Mouse (Mus musculus): Measurements from ENCODE around the gene Tyrp1.

Tyrp1 gene

DNA sequence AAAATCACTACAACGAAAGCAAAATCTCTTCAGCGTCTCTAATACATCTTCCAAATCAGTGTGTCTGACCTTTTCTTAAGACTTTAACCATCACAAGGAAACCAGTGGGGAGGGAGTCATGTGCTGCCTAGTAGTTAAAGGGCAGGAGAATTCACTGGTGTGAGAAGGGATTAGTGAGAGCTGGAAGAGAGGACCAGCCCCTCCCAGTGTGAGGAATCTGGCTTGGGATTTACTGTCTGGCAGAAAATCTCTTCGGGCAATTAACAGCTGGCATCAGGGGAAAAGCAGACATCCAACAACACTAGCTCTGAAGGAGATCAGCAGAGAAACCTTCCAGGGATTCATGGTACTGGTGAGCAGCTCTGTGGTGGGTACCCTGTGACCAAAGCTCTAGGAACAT lies at the start of gene Tyrp1:
Gene Tyrp1 (plus strand): TSS at position 74 of the 400 bp plus-strand sequence.
- DNase-seq (ENCODE audit: low spot score), result peak; percentile 39

DNA sequence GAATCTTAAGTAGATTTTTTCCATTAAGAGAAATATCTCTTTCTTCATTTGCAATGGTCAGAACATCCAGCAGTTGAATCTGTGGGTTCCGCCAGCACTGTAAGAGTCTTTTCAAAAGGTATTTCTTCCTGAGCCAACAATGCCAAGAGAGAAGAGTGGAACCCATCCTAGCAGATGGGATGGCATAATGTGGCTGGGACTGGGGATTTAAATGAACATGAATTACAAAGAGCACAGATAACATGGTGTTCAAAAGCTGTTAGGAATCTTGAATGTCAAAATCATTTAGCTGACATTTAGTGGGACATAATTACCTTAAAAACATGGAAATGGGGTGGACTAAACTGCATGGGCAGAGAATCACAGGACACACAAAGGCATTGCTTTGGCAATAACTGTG lies 45.6 kb upstream of the Tyrp1 start:
- DNase-seq (ENCODE audit: low spot score), result no peak

DNA sequence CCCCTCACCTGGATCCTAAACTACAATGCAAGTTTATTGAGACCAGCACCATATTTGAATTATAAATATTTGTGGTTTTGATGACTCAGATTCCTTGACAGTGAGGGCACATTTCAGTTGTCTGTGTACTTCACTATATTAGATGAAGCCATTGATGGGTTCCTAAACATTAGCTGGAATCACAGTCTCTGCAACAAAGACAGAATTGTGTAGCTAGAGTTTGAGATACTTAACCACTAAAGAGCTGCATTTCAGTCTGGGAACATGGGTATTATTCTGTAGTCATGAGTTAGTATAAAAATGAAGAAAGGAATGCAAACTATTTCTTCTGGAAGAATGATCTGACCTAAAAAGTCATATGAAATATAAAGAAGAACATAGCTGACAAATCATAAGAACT lies 14.4 kb upstream of the Tyrp1 start:
- DNase-seq (ENCODE audit: low spot score), result no peak

DNA sequence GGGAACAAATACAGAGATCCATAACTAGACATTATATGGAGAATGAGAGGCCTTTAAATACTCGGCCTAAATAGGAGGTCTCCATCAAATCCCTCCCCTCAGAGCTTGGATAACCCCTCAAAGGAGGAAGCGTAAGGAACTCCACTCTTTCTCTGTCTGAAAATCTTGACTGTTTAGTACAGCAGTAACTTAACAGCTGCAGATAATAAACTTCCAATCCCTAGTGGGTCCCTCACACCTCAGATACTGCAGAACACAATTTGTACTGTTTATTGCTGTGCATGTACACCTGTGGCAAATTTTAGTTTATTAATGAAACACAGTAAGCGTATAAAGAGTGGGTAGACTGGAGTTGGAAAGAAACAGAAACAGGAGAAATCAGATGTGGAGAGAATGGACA lies 12.0 kb upstream of the Tyrp1 start:
- no peak for DNase-seq (ENCODE audit: low spot score)

DNA sequence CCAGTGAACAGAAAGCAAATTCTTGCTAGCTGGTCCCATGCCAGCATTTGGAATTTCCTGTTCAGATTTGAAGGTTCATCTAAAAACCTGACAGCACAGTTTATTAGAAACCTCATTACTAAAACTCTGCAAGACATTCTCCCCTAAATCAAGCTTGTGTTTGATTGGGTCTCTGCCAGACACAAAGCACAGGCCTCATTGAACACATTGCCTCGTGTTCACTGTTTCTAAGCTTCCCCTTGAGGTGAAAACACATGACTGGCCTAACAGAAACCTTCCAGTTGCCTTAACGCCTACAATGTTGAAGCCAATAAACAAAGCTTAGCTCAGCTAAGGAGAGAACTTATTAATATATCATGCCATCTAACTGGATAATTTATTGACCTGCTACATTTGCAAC lies 5.7 kb upstream of the Tyrp1 start:
- no peak for DNase-seq (ENCODE audit: low spot score)

DNA sequence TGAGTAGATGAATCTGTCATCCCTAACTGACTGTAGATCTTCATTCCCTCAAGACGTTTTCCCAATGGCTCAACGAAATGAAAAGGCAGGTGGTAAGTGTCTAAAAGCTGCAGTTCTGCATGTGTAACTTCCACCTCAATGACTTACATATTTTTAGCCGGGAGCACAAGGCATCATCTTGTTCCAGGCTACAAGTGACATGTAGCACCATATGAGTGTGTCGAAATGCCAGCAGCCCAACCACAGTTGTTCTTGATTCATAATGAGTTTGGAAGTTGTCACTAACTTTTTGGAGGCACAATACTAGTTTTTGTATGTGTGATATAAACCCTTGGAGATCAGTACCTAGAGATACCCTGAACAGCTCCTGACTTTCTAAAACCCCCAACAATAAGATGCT lies 5.4 kb downstream of the Tyrp1 start:
- peak; percentile 25 for DNase-seq (ENCODE audit: low spot score)

DNA sequence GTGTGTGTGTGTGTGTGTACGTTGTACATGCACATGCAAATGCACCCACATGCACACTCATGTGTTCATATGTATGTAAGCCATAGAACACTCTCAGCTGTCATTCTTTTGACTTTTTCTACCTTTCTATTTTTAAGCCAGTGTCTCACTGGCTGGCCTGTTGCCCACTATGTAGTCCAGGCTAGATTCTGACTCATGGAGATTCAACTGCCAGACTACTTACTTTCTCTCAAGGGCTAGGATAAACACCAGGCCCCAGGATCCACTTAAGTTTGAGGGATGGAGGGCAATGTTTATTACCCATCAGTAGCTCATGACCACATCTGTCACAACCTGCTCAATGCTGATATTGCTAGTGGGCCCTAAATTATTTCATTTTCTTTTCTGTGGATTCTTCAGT lies 8.1 kb downstream of the Tyrp1 start:
- no peak for DNase-seq (ENCODE audit: low spot score)

DNA sequence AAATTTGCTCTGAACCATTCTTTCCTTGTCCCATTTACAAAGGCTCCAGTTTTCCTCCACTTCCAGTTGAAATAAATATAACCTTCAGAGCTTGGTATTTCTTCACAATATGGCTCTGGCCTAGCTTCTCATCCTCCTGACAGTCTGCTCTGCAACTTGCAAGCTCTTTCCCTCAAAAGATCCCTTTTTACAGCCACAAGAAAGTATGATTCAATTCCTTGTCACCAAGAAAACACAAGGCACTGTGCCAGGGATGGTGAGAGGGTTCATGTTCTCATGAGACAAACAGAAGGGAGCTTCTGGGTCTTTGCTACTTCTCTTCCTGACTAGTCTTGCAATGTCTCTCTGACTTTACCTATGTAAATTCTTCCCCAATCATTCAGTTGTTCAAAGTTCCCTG lies 9.8 kb downstream of the Tyrp1 start:
- no peak for DNase-seq (ENCODE audit: low spot score)

DNA sequence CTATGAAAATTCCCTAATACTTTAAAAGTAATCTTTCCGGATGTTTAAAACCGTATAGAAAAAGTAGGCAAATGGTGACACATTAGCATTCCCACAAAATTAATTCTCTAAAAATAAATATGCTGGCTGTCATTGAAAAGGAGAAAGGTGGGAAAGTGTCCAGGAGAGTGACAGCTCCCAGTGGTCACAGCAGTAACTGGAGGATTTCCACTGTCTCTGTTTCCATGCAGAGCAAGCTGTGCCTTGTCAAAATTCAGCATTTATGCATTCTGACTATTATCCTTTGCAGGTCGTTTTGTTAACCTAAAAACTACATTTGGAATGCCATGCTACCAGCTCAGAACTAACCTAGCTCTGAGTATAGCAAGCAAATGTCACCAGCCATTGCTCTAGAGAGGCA lies 12.1 kb downstream of the Tyrp1 start:
- no peak for DNase-seq (ENCODE audit: low spot score)

DNA sequence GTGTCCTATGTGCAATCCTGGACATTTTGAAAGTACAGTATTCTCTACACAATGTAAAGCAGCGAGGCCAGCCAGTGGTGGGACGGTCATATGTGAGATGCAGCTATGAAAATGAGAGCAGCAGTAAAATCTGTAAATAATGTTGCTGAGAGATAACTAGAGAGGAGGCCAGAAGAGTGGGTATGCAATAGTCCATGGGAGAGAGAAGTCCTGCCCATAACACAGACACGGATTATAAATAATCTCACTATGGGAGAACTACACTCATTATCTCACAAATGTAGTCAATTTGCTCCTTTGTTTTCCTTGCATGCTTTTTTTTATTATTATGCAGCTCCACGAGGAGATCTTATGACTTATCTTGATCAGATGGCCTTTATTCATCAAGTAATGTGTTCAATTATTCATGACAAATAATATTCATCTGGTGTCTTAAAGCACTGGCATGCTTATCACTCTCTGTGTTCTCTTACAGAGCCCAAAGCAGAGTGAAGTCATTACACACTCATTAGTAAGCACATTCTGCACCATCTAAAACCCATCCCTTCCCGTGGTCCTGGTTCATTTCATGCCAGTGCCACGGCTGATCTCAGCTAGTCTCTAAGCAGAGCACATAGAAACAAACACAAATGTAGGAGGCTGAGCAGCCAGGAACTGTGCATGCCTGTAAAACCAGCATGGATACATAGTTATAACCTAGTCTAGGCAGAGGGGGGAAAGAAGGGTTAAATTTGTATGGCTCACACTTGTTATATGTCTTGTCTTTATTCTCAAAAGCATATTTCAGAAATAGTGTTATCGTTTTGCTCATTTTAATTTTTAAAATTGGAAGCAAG lies 18.9 kb downstream of the Tyrp1 start:
- no peak for DNase-seq (ENCODE audit: low spot score)

DNA sequence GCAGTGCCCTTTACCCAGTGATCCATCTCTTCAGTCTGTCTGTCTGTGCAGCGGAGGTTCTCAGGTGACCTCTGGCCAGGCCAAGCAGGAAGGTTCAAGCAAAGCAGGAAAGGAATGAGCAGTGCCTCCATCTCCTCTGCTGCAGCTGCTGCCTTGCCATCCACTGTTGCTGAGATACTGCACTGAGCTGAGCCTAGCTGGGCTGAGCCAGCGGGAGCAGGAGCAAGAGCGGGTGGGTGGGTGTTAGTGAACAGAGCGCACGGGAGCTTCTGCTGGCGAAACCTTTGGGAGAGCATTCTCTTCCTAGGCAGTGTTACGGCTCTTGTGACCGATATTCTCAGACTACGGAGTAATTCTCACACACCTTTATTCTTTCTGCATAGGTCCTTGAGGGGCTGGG lies 21.6 kb downstream of the Tyrp1 start:
- no peak for DNase-seq (ENCODE audit: low spot score)

DNA sequence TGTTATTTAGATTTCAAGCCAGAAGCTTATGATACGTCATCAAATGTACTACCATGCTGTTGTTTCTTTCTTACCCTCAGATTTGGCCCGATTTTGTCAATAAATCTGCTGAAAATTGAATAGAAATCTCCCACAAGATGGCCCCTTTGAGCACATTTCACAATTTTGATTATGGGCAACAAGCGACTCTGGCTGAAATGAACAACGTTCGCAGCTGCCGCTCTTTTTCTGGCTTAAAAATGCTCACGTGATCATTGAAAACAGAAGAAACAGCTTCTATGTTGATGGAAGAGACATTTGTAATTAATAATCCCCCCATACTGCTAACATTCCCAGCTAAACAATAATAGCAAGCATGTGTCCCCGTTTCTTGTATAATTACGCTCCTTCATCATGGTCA lies 29.0 kb downstream of the Tyrp1 start:
- DNase-seq (ENCODE audit: low spot score), result no peak

DNA sequence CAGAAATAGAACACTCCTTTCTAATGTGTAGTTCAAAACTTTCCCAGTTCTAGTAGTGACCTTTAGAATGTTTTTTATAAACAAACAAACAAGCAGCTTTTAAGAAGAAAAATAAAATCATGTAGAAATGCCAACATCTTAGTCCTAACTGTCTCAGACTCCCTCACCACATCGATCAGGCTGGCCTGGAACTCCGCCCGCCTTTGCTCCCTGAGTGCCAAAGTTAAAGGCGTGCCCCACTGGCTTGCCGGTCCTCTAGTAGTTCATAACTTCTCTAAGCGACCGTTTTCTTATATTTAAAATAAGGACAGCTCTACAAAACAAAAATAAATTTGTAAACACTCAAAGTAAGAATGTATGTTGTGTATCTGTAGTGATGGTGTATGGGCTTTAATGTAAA lies 30.0 kb downstream of the Tyrp1 start:
- DNase-seq (ENCODE audit: low spot score), result no peak

DNA sequence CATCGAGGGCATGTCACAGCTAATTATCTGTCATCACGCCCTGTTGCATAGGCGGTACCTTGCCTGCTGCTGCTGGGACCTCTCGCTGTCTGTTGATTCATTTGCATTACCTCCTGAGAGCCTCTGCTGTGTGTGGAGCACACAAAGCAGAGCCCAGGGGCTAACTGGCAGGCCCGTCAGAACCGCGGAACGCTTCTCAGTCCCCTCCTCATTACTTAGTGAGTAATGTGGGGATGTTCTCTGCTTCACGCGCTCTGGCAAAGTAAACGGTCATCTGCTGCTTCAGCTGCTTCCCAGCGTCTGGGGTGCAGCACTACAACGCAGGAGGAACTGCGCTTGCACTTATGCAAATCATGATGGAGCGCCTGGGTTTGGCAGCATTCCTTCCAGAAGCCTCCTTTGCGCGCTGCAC lies 30.6 kb downstream of the Tyrp1 start:
- peak; percentile 76 for DNase-seq (ENCODE audit: low spot score)

DNA sequence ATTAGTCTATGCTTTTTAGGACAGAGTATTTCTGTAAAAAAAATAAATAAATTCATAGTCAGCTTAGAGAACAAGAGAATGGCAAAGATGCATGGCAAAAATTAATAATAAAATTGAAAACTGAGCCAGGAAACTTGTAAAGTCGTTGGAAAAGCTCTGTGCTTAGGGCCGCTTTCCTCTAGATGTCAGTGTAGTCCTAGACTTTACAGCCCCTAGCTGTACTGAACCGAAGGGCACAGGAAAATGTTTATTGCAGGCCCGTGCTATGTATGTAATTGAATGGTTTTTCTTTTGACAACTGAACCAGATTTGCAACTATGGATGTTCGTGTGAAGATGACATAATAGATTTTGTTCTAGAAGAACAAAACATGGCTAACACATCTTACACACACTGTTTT lies 32.1 kb downstream of the Tyrp1 start:
- DNase-seq (ENCODE audit: low spot score), result peak; percentile 73

DNA sequence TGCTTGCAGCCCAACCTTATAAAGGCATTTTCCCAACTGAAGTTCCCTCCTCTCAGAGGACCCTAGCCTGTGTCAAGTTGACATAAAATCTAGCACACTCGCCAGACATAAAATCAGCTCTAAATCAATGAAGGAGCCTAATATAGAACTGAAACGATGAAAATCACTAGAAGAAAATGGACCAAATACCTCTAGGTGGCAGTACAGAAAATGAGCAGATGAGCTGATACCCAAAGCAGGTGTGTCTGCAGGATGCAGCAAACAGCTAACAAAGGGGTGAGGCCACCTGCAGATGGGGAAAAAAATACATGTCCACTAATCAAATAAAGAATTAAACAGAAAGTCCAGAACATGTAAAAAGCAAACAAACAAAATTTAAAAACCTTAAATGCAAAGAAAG lies 35.7 kb downstream of the Tyrp1 start:
- no peak for DNase-seq (ENCODE audit: low spot score)

DNA sequence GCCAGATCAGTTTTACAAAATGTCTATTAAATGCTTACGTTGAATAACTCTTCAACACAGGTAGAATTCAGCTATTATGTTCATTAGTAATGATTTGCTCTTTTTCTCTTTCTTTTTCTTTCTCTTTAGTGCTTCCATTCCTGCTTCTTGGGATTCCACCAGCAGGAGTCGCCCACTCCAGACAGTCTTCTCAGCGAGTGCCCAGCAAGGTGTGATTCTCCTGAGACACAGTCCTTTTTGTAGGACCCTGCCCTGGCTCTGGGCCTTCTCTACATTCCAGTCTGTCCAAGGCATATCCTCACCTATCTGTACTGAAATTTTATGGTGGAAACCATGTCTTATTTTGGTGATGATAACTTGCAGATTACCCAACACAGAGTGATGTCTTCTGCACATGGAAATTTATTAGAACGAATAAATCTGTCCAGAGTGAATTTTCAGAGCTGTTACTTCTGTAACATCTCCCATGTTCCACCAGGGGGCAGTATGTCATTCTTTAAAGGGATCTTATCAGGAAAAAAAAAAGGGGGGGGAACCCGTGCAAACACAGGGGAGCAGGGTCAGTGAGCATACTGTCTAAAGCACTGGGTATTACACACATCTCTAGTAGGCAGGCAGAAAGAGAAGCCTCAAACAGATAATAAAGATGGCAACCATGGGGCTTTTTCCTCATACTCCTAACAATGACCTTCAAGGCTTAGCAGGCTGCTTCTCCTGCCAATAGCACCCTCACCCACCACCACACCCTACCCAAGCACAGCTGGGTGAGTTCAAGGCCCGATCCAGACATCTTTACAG lies 39.1 kb downstream of the Tyrp1 start:
- DNase-seq (ENCODE audit: low spot score), result peak; percentile 77

DNA sequence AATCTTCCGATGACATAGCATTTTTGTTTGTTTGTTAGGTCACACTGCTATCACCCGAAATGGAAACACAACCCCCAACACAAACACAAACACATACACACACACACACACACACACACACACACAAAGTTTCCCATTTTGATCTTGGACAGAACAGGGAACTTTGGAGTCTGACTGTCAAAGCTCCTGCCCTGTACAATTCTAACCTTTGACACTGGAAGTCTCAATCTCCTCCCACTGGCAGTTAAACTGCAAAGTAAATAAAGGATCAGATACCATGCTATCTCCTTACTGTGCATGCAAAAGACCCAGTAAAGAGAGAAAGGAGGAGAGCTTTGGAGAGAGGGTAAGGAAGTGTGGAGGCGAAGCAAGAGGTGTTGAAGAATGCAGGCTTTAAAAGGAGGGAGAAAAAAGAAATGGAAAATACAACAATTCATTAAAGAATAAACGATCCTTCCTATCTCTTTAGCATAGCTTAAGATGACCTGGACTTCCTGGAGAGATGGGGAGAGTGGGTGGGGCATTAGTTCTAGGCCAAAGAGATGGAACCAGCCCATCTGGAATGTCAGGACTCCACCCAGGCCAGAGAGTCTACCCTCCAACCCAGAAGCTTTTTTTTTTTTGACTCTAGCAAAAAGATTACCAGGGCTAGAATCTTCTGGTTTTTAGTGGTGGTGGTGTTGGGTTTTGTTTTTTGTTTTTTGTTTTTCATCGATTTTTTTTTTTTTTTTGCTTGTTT lies 40.4 kb downstream of the Tyrp1 start:
- DNase-seq (ENCODE audit: low spot score), result no peak

DNA sequence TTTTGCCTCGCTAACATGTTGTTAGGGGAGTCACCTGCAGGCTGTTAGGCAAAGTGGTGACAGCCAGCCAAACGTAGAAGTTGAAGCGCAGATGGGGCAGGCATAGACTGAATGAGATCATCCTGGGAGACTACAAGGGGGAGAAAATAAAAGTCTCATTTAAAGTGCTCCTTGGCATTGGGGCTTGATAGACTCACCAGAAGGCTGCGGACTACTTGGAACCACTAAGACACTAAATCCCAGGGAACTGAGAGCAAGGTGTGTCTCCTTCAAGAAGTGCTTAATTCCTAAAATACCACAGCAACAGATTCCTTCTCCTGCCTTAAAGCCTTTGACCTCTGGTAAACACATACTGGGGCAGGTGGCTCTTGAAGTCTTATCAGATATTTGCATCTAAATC lies 41.1 kb downstream of the Tyrp1 start:
- DNase-seq (ENCODE audit: low spot score), result no peak

DNA sequence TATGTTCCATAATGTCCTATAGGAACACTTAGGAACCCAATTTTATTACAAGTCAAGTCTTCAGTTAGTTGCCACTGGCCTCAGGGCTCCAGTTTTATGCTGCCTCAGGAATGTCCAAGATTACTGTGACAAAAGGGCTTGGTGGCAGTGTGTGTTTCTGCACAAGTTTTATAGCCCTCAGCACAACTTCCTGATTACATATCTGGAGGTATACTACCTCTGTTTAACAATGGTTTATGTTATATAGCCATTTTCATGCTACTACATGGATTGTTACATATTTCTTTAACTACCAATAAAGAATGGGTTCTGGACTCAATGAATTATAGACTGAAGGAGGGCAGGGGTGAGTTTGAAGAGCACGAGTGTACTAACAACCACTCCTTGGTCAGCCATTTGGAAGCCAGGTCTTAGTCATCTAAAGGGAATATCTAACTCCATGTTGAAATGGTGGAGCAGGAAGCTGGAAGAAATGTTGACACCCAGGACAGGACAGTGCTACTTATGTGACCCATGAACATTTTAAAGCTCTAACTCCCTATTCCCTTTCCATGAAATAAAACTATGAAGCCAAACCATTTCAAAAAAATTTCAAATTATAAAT lies 48.2 kb downstream of the Tyrp1 start:
- DNase-seq (ENCODE audit: low spot score), result no peak

DNA sequence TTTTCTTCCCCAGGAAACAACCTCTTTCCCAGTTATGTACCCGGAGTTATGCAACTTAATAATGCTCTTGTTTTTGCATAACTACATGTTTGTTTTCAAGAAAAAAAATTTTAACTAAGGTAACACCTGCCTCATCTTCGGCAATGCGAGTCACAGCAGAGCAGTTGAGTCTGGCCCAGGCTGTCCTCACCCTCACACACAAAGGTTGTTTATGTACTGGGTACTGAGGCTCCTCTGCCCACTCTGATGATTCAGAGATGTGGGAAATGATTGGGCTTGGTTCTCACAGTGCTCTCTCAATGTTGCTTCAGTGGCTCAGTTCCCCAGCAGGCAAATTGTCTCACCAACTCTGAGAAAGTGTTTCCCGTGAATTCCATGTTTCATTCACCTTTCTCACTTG lies 52.7 kb downstream of the Tyrp1 start:
- DNase-seq (ENCODE audit: low spot score), result no peak

DNA sequence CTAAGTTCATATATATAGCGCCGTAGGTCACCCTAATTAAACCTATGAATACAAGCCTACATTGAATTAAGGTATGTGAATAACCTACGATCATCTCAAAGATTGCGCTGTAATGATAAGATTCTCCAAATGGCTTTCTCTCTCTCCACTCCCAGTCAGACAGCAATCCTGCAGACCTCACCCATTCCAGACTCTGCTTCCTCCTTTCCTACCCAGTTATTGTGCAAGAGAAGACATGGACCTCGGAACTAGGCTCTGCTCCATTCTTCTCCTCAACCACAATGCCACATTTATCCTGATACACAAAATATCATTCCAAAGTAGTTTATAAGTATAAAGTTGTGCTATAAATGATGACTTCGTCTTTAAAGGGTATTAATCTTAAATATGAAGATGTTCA lies 57.1 kb downstream of the Tyrp1 start:
- no peak for DNase-seq (ENCODE audit: low spot score)

Data from retina, embryonic 14.5 days (tissue).